Mouse (Mus musculus): ENCODE results near the gene 4833439L19Rik. TPM values are rescaled to one million over a fixed set of nuclear protein-coding genes. Genes with fewer than 3 reads are reported as not detected.
A peak's percentile ranks its signal among the peaks of the same experiment; 100 is the strongest.
"Not testable (repeated sequence)": the region's sequence is repeated elsewhere in the genome, so short reads cannot be mapped to it uniquely, and the experiment has no call there.

4833439L19Rik gene
- 96.7 and 158 TPM in 2 replicates for polyA plus RNA-seq (2014; fragmentation: Nextera tagmentation; extraction: Ambion mirVana)

DNA sequence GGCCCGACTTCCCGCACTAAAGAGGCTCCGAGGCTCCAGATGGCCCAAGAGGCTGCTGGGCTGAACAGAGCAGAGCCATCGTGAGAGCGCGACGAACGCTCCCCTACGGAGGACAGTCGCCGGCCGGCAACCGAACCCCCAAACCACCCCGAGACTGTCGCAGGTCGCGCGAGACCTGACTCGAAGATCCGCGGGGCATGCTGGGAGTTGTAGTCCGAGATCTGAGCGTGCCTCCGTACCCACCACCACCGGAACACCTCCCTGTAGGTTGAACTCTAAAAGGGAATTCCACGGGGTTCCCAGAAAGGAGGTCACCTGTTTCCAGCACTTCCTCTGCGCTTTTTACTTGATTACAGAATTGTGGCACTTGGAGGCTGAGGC, at the start of gene 4833439L19Rik:
Gene 4833439L19Rik (minus strand): TSS at position 235 of the 381 bp plus-strand sequence.
- Histone ChIP-seq H3K4me2 (replicated peaks; ENCODE audit: low read depth, low read length) (peak within 1 kb of the TSS; percentile 76), H3K4me3 (ENCODE audit: low read length) (peak within 1 kb of the TSS; percentile 99), H3K4me1 (ENCODE audit: control insufficient read depth, insufficient read depth, low read length) (peaks cover 10% of the 10 kb centered on the region), H3K36me3 (ENCODE audit: control insufficient read depth, insufficient read depth, low read length) (peaks cover 26% of the 10 kb centered on the region), H3K9ac (ENCODE audit: low read depth, low read length) (peak within 1 kb of the TSS; percentile 92), H3K27ac (ENCODE audit: low read depth, low read length) (peak within 1 kb of the TSS; percentile 67), H3K27me3 (ENCODE audit: control insufficient read depth, insufficient read depth, low read length) (no peaks in the 10 kb centered on the region), H3K9me3 (ENCODE audit: control insufficient read depth, low read length) (no peaks in the 10 kb centered on the region)
- WGBS, result 1% methylated on average over 27 of the region's 27 CpGs
- ATAC-seq (ENCODE audit: low FRiP score, low TSS enrichment), result peak; percentile 96

DNA sequence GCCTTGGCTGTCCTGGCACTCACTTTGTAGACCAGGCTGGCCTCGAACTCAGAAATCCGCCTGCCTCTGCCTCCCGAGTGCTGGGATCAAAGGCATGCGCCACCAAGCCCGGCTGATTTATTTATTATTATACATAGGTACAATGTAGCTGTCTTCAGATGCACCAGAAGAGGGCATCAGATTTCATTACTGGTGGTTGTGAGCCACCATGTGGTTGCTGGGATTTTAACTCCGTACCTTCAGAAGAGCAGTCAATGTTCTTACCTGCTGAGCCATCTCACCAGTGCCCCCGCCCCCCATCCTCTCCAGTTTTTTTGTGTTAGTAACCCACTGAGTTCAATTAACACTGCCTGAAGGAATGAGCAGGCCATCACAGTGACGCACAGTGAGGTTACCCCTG, 47.9 kb upstream of the 4833439L19Rik start:
- not testable (repeated sequence) for ATAC-seq (ENCODE audit: low FRiP score, low TSS enrichment); H3K4me3 ChIP-seq (ENCODE audit: low read length); H3K27ac ChIP-seq (ENCODE audit: low read depth, low read length); H3K9ac ChIP-seq (ENCODE audit: low read depth, low read length); H3K9me3 ChIP-seq (ENCODE audit: control insufficient read depth, low read length); H3K27me3 ChIP-seq (ENCODE audit: control insufficient read depth, insufficient read depth, low read length); H3K36me3 ChIP-seq (ENCODE audit: control insufficient read depth, insufficient read depth, low read length); H3K4me2 ChIP-seq (replicated peaks; ENCODE audit: low read depth, low read length)
- WGBS, result 81% methylated on average over 8 of the region's 8 CpGs
- peaks cover 13% of the 10 kb centered on the region; the same call in 1 of the 2 replicates for H3K4me1 ChIP-seq (ENCODE audit: control insufficient read depth, insufficient read depth, low read length)

DNA sequence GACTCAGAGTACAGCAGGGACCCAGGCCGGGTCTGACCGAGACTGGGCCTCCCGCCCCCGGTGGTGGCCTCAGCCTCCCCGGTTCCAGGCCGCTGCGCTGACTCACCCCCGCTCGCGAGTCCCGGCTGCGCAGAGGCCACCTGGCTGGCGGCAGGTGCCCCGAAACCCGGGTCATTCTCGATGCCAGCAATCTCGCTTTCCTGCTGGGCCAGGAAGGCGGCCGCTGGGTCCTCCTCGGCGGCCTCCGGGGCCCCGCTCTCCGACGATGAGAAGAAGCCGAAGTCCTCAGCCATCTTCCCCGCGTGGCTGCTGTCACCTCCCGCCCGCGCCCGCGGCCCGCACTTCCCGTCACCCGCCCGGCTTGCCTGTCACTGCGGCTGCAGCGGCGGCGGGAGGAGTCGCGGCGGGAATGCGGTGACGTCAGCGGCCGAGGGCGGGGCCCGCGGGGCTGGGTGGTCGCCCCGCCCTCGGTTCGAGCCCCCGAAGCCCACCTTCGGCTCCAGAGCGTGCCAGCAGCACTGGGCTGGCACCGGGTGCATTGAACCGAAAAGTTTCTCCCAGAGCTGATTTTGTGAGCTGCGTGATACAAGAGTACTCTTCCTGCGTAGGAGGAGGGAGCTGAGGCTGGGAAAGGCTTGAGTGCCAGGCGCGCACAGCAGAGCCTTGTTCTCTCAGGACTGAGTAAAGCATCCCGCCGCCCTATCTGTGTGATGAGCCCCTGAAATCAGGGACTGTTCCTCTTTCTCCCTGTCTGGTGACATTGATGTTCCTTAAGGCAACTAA, 45.9 kb upstream of the 4833439L19Rik start, which contains the start of gene Cltb:
Gene Cltb (minus strand): TSS at position 373 of the 783 bp plus-strand sequence.
- ATAC-seq (ENCODE audit: low FRiP score, low TSS enrichment), result peak; percentile 65
- peak within 1 kb of the TSS; percentile 76 for H3K9ac ChIP-seq (ENCODE audit: low read depth, low read length)
- 0 out of 2 replicates have a peak, but pooled peaks cover 5% of the 10 kb centered on the region for H3K36me3 ChIP-seq (ENCODE audit: control insufficient read depth, insufficient read depth, low read length)
- peak within 1 kb of the TSS; percentile 60 for H3K4me3 ChIP-seq (ENCODE audit: low read length)
- no peaks in the 10 kb centered on the region for H3K9me3 ChIP-seq (ENCODE audit: control insufficient read depth, low read length)
- H3K4me2 ChIP-seq (replicated peaks; ENCODE audit: low read depth, low read length), result peak within 1 kb of the TSS; percentile 89
- H3K27ac ChIP-seq (ENCODE audit: low read depth, low read length), result peak within 1 kb of the TSS; percentile 15; the same call in 1 of the 2 replicates
- peaks cover 13% of the 10 kb centered on the region; the same call in 1 of the 2 replicates for H3K4me1 ChIP-seq (ENCODE audit: control insufficient read depth, insufficient read depth, low read length)
- no peaks in the 10 kb centered on the region for H3K27me3 ChIP-seq (ENCODE audit: control insufficient read depth, insufficient read depth, low read length)
- WGBS, result under 1% methylated on average over 63 of the region's 66 CpGs

DNA sequence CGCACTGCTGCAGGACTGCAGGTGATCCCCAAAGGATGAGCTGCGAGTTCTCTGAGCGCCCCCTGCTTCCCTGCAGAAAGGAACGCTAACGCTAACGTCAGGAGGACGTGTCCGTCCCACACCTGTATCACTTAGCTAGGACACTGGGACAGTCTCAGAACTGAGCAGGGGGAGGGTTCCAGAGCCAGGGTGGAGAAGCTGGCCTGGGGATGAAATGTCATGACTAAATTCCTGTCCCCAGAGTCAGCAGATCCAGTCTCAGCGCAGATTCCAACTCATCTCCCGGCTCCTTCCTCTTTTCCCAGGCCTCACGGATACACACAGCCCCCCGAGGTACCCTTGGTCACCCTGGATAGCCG, 45.4 kb upstream of the 4833439L19Rik start:
- Histone ChIP-seq H3K4me1 (ENCODE audit: control insufficient read depth, insufficient read depth, low read length) (peaks cover 13% of the 10 kb centered on the region; the same call in 1 of the 2 replicates), H3K9me3 (ENCODE audit: control insufficient read depth, low read length) (no peaks in the 10 kb centered on the region), H3K4me2 (replicated peaks; ENCODE audit: low read depth, low read length) (peak overlapping the region; percentile 89), H3K4me3 (ENCODE audit: low read length) (peak overlapping the region; percentile 60), H3K9ac (ENCODE audit: low read depth, low read length) (peak overlapping the region; percentile 76), H3K27ac (ENCODE audit: low read depth, low read length) (peak overlapping the region; percentile 15; the same call in 1 of the 2 replicates), H3K27me3 (ENCODE audit: control insufficient read depth, insufficient read depth, low read length) (no peaks in the 10 kb centered on the region), H3K36me3 (ENCODE audit: control insufficient read depth, insufficient read depth, low read length) (0 out of 2 replicates have a peak, but pooled peaks cover 5% of the 10 kb centered on the region)
- WGBS, result 8% methylated on average over 13 of the region's 13 CpGs
- peak; percentile 29; the same call in 1 of the 2 replicates for ATAC-seq (ENCODE audit: low FRiP score, low TSS enrichment)

- no peak overlapping the region for H3K4me3 ChIP-seq (ENCODE audit: low read length)
- ATAC-seq (ENCODE audit: low FRiP score, low TSS enrichment), result no peak
- peaks cover 5% of the 10 kb centered on the region; the same call in 1 of the 2 replicates for H3K36me3 ChIP-seq (ENCODE audit: control insufficient read depth, insufficient read depth, low read length)
- no peak overlapping the region for H3K9ac ChIP-seq (ENCODE audit: low read depth, low read length)
- no peak overlapping the region for H3K27ac ChIP-seq (ENCODE audit: low read depth, low read length)
- H3K9me3 ChIP-seq (ENCODE audit: control insufficient read depth, low read length), result no peaks in the 10 kb centered on the region
- peaks cover 13% of the 10 kb centered on the region; the same call in 1 of the 2 replicates for H3K4me1 ChIP-seq (ENCODE audit: control insufficient read depth, insufficient read depth, low read length)
- 35% methylated on average over 1 of the region's 1 CpGs for WGBS
- H3K27me3 ChIP-seq (ENCODE audit: control insufficient read depth, insufficient read depth, low read length), result no peaks in the 10 kb centered on the region
- no peak overlapping the region; the same call in 1 of the 2 replicates for H3K4me2 ChIP-seq (replicated peaks; ENCODE audit: low read depth, low read length)
Measured at GRCm38 (mm10) chr13:54609301-54609700, 44.1 kb upstream of the 4833439L19Rik start.

DNA sequence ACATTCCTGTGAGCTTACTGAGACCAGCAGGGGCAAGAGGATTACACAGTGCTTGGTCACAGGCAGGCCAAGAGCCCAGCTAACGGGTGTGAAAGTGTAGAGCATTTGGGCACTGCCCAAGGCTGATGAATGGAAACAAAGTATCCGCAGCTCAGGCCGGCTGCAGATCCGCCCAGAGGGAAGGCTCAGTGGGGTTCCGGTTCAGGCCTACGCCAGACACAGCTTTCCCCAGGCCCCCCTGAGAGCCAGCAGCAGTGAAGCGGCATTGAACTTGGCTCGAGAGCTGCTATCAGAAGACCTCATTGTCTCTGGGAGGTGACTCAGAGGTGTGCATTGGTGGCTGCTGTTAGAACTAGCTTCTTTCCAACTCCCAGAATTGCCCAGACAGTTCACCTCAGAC, 43.4 kb upstream of the 4833439L19Rik start:
- Histone ChIP-seq H3K27me3 (ENCODE audit: control insufficient read depth, insufficient read depth, low read length) (no peaks in the 10 kb centered on the region), H3K4me2 (replicated peaks; ENCODE audit: low read depth, low read length) (no peak overlapping the region), H3K4me3 (ENCODE audit: low read length) (no peak overlapping the region), H3K4me1 (ENCODE audit: control insufficient read depth, insufficient read depth, low read length) (peaks cover 13% of the 10 kb centered on the region; the same call in 1 of the 2 replicates), H3K27ac (ENCODE audit: low read depth, low read length) (no peak overlapping the region), H3K36me3 (ENCODE audit: control insufficient read depth, insufficient read depth, low read length) (peaks cover 5% of the 10 kb centered on the region; the same call in 1 of the 2 replicates), H3K9me3 (ENCODE audit: control insufficient read depth, low read length) (no peaks in the 10 kb centered on the region), H3K9ac (ENCODE audit: low read depth, low read length) (no peak overlapping the region)
- no peak for ATAC-seq (ENCODE audit: low FRiP score, low TSS enrichment)
- WGBS, result 34% methylated on average over 8 of the region's 8 CpGs

DNA sequence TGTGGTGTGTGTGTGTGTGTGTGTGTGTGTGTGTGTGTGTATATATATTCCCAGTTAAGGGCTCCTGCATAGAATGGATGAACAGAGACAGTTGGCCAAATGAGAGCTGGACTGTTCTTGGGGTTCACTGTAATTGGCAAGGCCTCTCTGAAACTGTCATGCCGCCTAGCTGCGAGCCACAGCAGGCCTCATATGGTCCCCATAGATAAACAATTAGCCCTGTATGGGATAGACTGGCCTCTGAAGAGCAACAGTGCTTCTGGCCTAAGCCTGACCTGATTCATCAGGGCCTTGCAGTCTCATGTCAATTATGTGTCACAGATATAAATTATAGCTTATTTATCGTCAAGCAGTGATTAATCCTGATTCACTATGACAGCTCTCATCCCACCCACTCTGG, 42.8 kb upstream of the 4833439L19Rik start:
- Histone ChIP-seq H3K27ac (ENCODE audit: low read depth, low read length) (no peak overlapping the region), H3K27me3 (ENCODE audit: control insufficient read depth, insufficient read depth, low read length) (no peaks in the 10 kb centered on the region), H3K4me1 (ENCODE audit: control insufficient read depth, insufficient read depth, low read length) (peaks cover 13% of the 10 kb centered on the region; the same call in 1 of the 2 replicates), H3K9ac (ENCODE audit: low read depth, low read length) (no peak overlapping the region), H3K4me3 (ENCODE audit: low read length) (no peak overlapping the region), H3K4me2 (replicated peaks; ENCODE audit: low read depth, low read length) (no peak overlapping the region), H3K9me3 (ENCODE audit: control insufficient read depth, low read length) (no peaks in the 10 kb centered on the region), H3K36me3 (ENCODE audit: control insufficient read depth, insufficient read depth, low read length) (peaks cover 5% of the 10 kb centered on the region; the same call in 1 of the 2 replicates)
- ATAC-seq (ENCODE audit: low FRiP score, low TSS enrichment), result no peak
- 76% methylated on average over 3 of the region's 3 CpGs for WGBS

DNA sequence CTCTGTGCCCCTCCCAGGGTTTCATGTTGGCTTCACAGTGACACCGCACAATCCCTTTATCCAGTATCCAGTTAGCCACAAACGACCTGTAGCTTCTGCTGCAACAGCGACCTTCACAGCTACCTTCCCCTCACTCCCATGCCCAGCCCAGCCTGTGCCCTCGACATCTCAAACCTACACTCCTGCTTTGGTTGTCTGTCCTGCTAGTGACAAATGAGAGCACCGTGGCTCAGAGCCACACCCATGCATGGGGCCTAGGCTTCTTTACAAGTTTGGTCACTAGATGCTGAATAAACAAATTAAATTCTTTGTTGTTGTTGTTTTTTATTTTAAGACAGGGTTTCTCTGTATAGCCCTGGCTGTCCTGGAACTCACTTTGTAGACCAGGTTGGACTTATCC, 42.0 kb upstream of the 4833439L19Rik start:
- ATAC-seq (ENCODE audit: low FRiP score, low TSS enrichment), result no peak
- 66% methylated on average over 5 of the region's 5 CpGs for WGBS

DNA sequence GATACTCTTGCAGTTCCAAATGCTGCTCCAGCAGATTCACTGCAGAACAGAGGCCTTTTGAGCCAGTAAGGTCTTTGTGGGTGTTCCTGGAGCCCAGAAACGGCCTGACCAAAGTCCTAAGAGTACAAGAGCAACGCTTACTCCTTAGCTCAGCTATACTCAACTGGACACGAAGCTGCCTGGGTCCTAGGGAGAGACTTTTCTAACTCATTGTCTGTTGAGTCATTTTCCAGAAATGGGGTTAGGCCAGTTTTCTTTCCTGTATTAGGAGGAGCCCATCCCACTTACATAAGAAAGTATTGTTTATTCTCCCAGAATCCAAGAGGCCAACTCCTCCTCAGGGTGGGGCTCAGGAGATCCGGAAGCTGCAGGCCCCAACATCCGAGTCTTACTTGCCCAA, 40.2 kb upstream of the 4833439L19Rik start:
- H3K4me1 ChIP-seq (ENCODE audit: control insufficient read depth, insufficient read depth, low read length), result peaks cover 9% of the 10 kb centered on the region; the same call in 1 of the 2 replicates
- no peak overlapping the region for H3K4me3 ChIP-seq (ENCODE audit: low read length)
- no peak overlapping the region for H3K9ac ChIP-seq (ENCODE audit: low read depth, low read length)
- no peak overlapping the region for H3K27ac ChIP-seq (ENCODE audit: low read depth, low read length)
- peaks cover 5% of the 10 kb centered on the region; the same call in 1 of the 2 replicates for H3K36me3 ChIP-seq (ENCODE audit: control insufficient read depth, insufficient read depth, low read length)
- H3K9me3 ChIP-seq (ENCODE audit: control insufficient read depth, low read length), result no peaks in the 10 kb centered on the region
- no peak for ATAC-seq (ENCODE audit: low FRiP score, low TSS enrichment)
- WGBS, result 76% methylated on average over 5 of the region's 5 CpGs
- no peak overlapping the region for H3K4me2 ChIP-seq (replicated peaks; ENCODE audit: low read depth, low read length)
- H3K27me3 ChIP-seq (ENCODE audit: control insufficient read depth, insufficient read depth, low read length), result no peaks in the 10 kb centered on the region

More for the DNA sequence above, 42.0 kb upstream of the 4833439L19Rik start:
- peaks cover 5% of the 10 kb centered on the region; the same call in 1 of the 2 replicates for H3K36me3 ChIP-seq (ENCODE audit: control insufficient read depth, insufficient read depth, low read length)
- H3K9me3 ChIP-seq (ENCODE audit: control insufficient read depth, low read length), result no peaks in the 10 kb centered on the region
- no peaks in the 10 kb centered on the region for H3K27me3 ChIP-seq (ENCODE audit: control insufficient read depth, insufficient read depth, low read length)
- peaks cover 13% of the 10 kb centered on the region; the same call in 1 of the 2 replicates for H3K4me1 ChIP-seq (ENCODE audit: control insufficient read depth, insufficient read depth, low read length)
- H3K4me3 ChIP-seq (ENCODE audit: low read length), result no peak overlapping the region
- no peak overlapping the region for H3K27ac ChIP-seq (ENCODE audit: low read depth, low read length)
- H3K4me2 ChIP-seq (replicated peaks; ENCODE audit: low read depth, low read length), result no peak overlapping the region
- no peak overlapping the region for H3K9ac ChIP-seq (ENCODE audit: low read depth, low read length)
